In the genomic region with DNA sequence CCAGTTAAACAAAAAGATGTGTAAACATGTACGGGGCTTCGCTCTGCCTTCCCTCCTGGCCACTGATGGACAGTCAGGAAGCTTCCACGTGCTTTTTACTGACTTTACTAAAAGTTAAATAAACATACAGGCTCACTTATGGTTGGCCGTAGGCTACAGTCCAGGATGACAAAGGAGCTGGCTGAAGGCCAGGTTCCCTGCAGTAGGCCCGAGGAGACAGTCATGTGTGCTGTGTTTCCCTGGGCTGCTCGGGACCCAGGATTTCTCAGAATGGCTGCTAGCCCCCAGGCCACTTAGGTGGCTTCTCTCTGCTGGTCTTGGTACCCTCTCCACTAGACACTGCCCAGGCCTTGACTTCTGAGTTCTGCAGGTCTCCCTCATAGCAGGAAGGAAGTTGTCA, we compare ENCODE assay signal across 8 mouse cellular contexts. TPM values are rescaled to one million over a fixed set of nuclear protein-coding genes. Genes with fewer than 3 reads are reported as not detected.
DNase-seq lines count a peak whose midpoint lies in the region; ATAC-seq and TF ChIP-seq lines count a peak whose summit lies in the region.

No protein-coding gene starts in this region.

- H3K36me3 ChIP-seq in kidney, postnatal 0 days (ENCODE audit: insufficient read depth, low read length), result peaks cover 35% of the 10 kb centered on the region; the same call in 1 of the 2 replicates

- TF ChIP-seq CTCF in kidney, postnatal 0 days (IDR thresholded peaks at IDR 0.05; ENCODE audit: low read depth), result no peak

- 38% methylated on average over 6 of the region's 6 CpGs for WGBS in kidney, postnatal 0 days

- H3K27ac ChIP-seq in kidney, postnatal 0 days, result no peak overlapping the region

- no peaks in the 10 kb centered on the region for H3K9me3 ChIP-seq in kidney, postnatal 0 days (replicated peaks; ENCODE audit: low read length)

- no peak; the same call in 1 of the 2 replicates for ATAC-seq in kidney, postnatal 0 days (replicated peaks; ENCODE audit: low FRiP score, low read depth)
- no peak for ATAC-seq in megakaryocyte progenitor cell, adult 5-6 weeks (replicated peaks; ENCODE audit: poor library complexity)

- no peak overlapping the region for H3K4me2 ChIP-seq in kidney, postnatal 0 days (ENCODE audit: low read length)

- peaks cover 11% of the 10 kb centered on the region; the same call in 1 of the 2 replicates for H3K4me1 ChIP-seq in kidney, postnatal 0 days (replicated peaks; ENCODE audit: insufficient read depth, low read length)

- no peaks in the 10 kb centered on the region for H3K27me3 ChIP-seq in kidney, postnatal 0 days (ENCODE audit: insufficient read depth, low read length)

- DNase-seq in adrenal gland, adult (ENCODE audit: inconsistent age in 2 of 2, low spot score in 1 of 2), result peak; percentile 41 to 75
- DNase-seq in adrenal gland, adult 8-10 months, result no peak
- DNase-seq in right cerebral cortex, adult 18-20 months, result peak; percentile 18
- DNase-seq in right cerebral cortex, postnatal 36 days (ENCODE audit: low spot score in 2 of 2), result no peak
- peak; percentile 40 for DNase-seq in kidney, postnatal 0 days (ENCODE audit: low spot score)
- no peak for DNase-seq in T-cell, adult 2 months (ENCODE audit: low spot score)
- DNase-seq in urinary bladder, adult 2 months (ENCODE audit: low spot score), result no peak

- H3K9ac ChIP-seq in kidney, postnatal 0 days (ENCODE audit: low read depth, low read length), result no peak overlapping the region

- H3K4me3 ChIP-seq in kidney, postnatal 0 days (replicated peaks; ENCODE audit: low read depth, low read length), result no peak overlapping the region

RNA-seq across cellular contexts. Expression of a gene that starts 6.9 kb away (rescaled TPM):
- total RNA-seq in adrenal gland, adult 8-10 months (2022), result 10 to 100 TPM; 46.4 to 59.2 (median 54.2) TPM
- polyA plus RNA-seq in kidney, postnatal 0 days (2015; fragmentation: Nextera tagmentation; extraction: Ambion mirVana), result 75.3 and 79.6 TPM in 2 replicates
- 36.2 and 37.4 TPM in 2 replicates for polyA plus RNA-seq in urinary bladder, adult 2 months (2012; rRNA removed)
- 7.0 and 13.3 TPM in 2 replicates for total RNA-seq in megakaryocyte progenitor cell, adult 5-6 weeks (2015)
- total RNA-seq in megakaryocyte progenitor cell, adult 5-6 weeks (2017), result 12.7 and 13.6 TPM in 2 replicates

RNA-seq across cellular contexts. Expression of a gene that starts 22.0 kb away (rescaled TPM):
- total RNA-seq in adrenal gland, adult 8-10 months (2022), result not detected
- 10.8 and 12.5 TPM in 2 replicates for polyA plus RNA-seq in kidney, postnatal 0 days (2015; fragmentation: Nextera tagmentation; extraction: Ambion mirVana)
- 0.06 and 0.09 TPM in 2 replicates for polyA plus RNA-seq in urinary bladder, adult 2 months (2012; rRNA removed)
- total RNA-seq in megakaryocyte progenitor cell, adult 5-6 weeks (2015), result not detected in 2 replicates
- total RNA-seq in megakaryocyte progenitor cell, adult 5-6 weeks (2017), result not detected in 2 replicates

RNA-seq across cellular contexts. Expression of a gene that starts 25.9 kb away (rescaled TPM):
- 1 to 10 TPM; 1.7 to 2.4 (median 2.0) TPM for total RNA-seq in adrenal gland, adult 8-10 months (2022)
- polyA plus RNA-seq in kidney, postnatal 0 days (2015; fragmentation: Nextera tagmentation; extraction: Ambion mirVana), result 3.1 and 3.2 TPM in 2 replicates
- polyA plus RNA-seq in urinary bladder, adult 2 months (2012; rRNA removed), result 1.7 and 2.2 TPM in 2 replicates
- total RNA-seq in megakaryocyte progenitor cell, adult 5-6 weeks (2015), result 0.68 and 4.9 TPM in 2 replicates
- 1.1 and 1.4 TPM in 2 replicates for total RNA-seq in megakaryocyte progenitor cell, adult 5-6 weeks (2017)

RNA-seq across cellular contexts. Expression of a gene that starts 52.2 kb away (rescaled TPM):
- 10 to 100 TPM; 12.0 to 16.8 (median 14.4) TPM for total RNA-seq in adrenal gland, adult 8-10 months (2022)
- polyA plus RNA-seq in kidney, postnatal 0 days (2015; fragmentation: Nextera tagmentation; extraction: Ambion mirVana), result 19.9 and 24.1 TPM in 2 replicates
- 30.2 and 36.0 TPM in 2 replicates for polyA plus RNA-seq in urinary bladder, adult 2 months (2012; rRNA removed)
- total RNA-seq in megakaryocyte progenitor cell, adult 5-6 weeks (2015), result 2.9 and 10.3 TPM in 2 replicates
- total RNA-seq in megakaryocyte progenitor cell, adult 5-6 weeks (2017), result 2.5 and 5.6 TPM in 2 replicates

Comparison
In these comparisons a context has a peak if more than half of its experiments do, and no peak if none do; other contexts are left out.
1. DNase-seq: peak in adrenal gland, adult (2 of 2), right cerebral cortex, adult 18-20 months (single experiment) and kidney, postnatal 0 days (single experiment); none in adrenal gland, adult 8-10 months (single experiment), right cerebral cortex, postnatal 36 days (0 of 2), T-cell, adult 2 months (single experiment) and urinary bladder, adult 2 months (single experiment).